Mouse (Mus musculus) left cerebral cortex, adult 2 months (tissue): ENCODE data around the gene Scg5. TPM values are rescaled to one million over a fixed set of nuclear protein-coding genes. Genes with fewer than 3 reads are reported as not detected.

Experiments
- DNase-seq, 2 experiments: peaks; one replicate each; pipeline ENCODE4 v3.0.0; 2021 to 2022; ENCODE audit warnings: low spot score in 2 of 2, mixed read lengths in 1 of 2; ENCODE audit errors: extremely low spot score in 1 of 2
- H3K27ac ChIP-seq: fragments of 200-600 bp; 2 replicates; pipeline ENCODE4 v1.8.1; 2022
- H3K4me3 ChIP-seq: fragments of 200-600 bp; 2 replicates; pipeline ENCODE4 v1.8.1; 2022
- CTCF ChIP-seq: fragments of 200-600 bp; IDR thresholded peaks from 2 replicates; pipeline ENCODE4 v1.8.1; 2022; ENCODE audit warnings: antibody characterized with exemption, mild to moderate bottlenecking, moderate library complexity
- intact Hi-C: fragments of 180-260 bp; cut with DNase I; formaldehyde crosslinking; loops from one replicate; pipeline ENCODE4 v1.15.1; 2025
- long read RNA-seq, 2 experiments: library from polyadenylated mRNA; stranded (forward); transcript quantifications; one replicate each; pipeline ENCODE4 v2.0.0; 2021; ENCODE audit warnings: borderline mapping rate in 2 of 2
- total RNA-seq, 2 experiments: library from RNA; stranded (reverse); gene quantifications; 2 replicates each; pipeline ENCODE4 v1.2.3; 2021

Scg5 gene
- total RNA-seq = 100 to 1,000 TPM; 497 to 540 TPM
- long read RNA-seq, experiment 1, transcript Scg5-201 (6 exons, 1,208 nt) = major isoform, 236 of 323 reads
- long read RNA-seq, experiment 1, partial matches to known transcripts = 71 of 323 reads
- long read RNA-seq, experiment 1, other reads (novel, unspliced or antisense) = 16 of 323 reads
- long read RNA-seq, experiment 2, transcript Scg5-201 (6 exons, 1,208 nt) = major isoform, 162 of 200 reads
- long read RNA-seq, experiment 2, partial matches to known transcripts = 22 of 200 reads
- long read RNA-seq, experiment 2, other reads (novel, unspliced or antisense) = 16 of 200 reads

- no peak for TF ChIP-seq CTCF
- peak within 1 kb of the TSS; percentile 53 for H3K4me3 ChIP-seq
- intact Hi-C loops = loop anchor here (2.0 to 10.0 kb wide), 3 partner anchors 20 to 504 kb away; partner anchors contain the start of genes Arhgap11a and Fmn1
- peak within 1 kb of the TSS; percentile 88 for H3K27ac ChIP-seq
- peak; percentile 82 to 85 for DNase-seq
Measured at GRCm38 (mm10) chr2:113828943-113829882, at the start of gene Scg5. Scg5 (minus strand) TSS chr2:113829121.

- intact Hi-C loops = no loop called here
- TF ChIP-seq CTCF = no peak
- Histone ChIP-seq H3K4me3 (no peak overlapping the region), H3K27ac (no peak overlapping the region)
- no peak for DNase-seq
Measured at GRCm38 (mm10) chr2:113870115-113870514, 41.2 kb upstream of the Scg5 start.

- no peak for DNase-seq
- intact Hi-C loops = no loop called here
- Histone ChIP-seq H3K4me3 (no peak overlapping the region), H3K27ac (no peak overlapping the region)
- no peak for TF ChIP-seq CTCF
Measured at GRCm38 (mm10) chr2:113868404-113868803, 39.5 kb upstream of the Scg5 start.

- no peak for DNase-seq
- peak; percentile 66 for TF ChIP-seq CTCF
- intact Hi-C loops = loop anchor here (1.0 to 2.0 kb wide), 2 partner anchors 231 to 279 kb away; no protein-coding TSS in a partner anchor
- Histone ChIP-seq H3K27ac (no peak overlapping the region), H3K4me3 (no peak overlapping the region)
Measured at GRCm38 (mm10) chr2:113866155-113866554, 37.2 kb upstream of the Scg5 start.

GRCm38 (mm10) chr2:113849141-113849540 is 20.2 kb upstream of the Scg5 start:
- Histone ChIP-seq H3K4me3 (peak overlapping the region; percentile 92), H3K27ac (peak overlapping the region; percentile 98)
- intact Hi-C loops = loop anchor here (2.0 kb wide), 1 partner anchor 20 kb away; the partner anchor contains the start of gene Scg5
- no peak for DNase-seq
- TF ChIP-seq CTCF = no peak

GRCm38 (mm10) chr2:113848245-113849121 is 19.6 kb upstream of the Scg5 start, which contains the start of gene Arhgap11a:
Arhgap11a (minus strand) TSS chr2:113848661.
- peak; percentile 85 to 86 for DNase-seq
- peak within 1 kb of the TSS; percentile 98 for H3K27ac ChIP-seq
- TF ChIP-seq CTCF = no peak; the same call in 1 of the 2 replicates
- peak within 1 kb of the TSS; percentile 92 for H3K4me3 ChIP-seq
- intact Hi-C loops = loop anchor here (2.0 kb wide), 1 partner anchor 20 kb away; the partner anchor contains the start of gene Scg5

- intact Hi-C loops = loop anchor here (2.0 kb wide), 1 partner anchor 19 kb away; the partner anchor contains the start of gene Scg5
- DNase-seq = no peak
- H3K27ac ChIP-seq = no peak overlapping the region
- peak overlapping the region; percentile 92 for H3K4me3 ChIP-seq
- no peak for TF ChIP-seq CTCF
Measured at GRCm38 (mm10) chr2:113847678-113848244, 18.8 kb upstream of the Scg5 start.

GRCm38 (mm10) chr2:113845081-113845480 is 16.2 kb upstream of the Scg5 start:
- no peak for TF ChIP-seq CTCF
- no peak for DNase-seq
- Histone ChIP-seq H3K27ac (no peak overlapping the region), H3K4me3 (no peak overlapping the region)
- intact Hi-C loops = no loop called here

GRCm38 (mm10) chr2:113841656-113842437 is 12.9 kb upstream of the Scg5 start:
- no peak for TF ChIP-seq CTCF
- no peak for DNase-seq
- Histone ChIP-seq H3K27ac (no peak overlapping the region), H3K4me3 (no peak overlapping the region)
- intact Hi-C loops = no loop called here

GRCm38 (mm10) chr2:113839488-113839887 is 10.6 kb upstream of the Scg5 start:
- intact Hi-C loops = no loop called here
- Histone ChIP-seq H3K4me3 (no peak overlapping the region), H3K27ac (no peak overlapping the region)
- no peak for TF ChIP-seq CTCF
- no peak for DNase-seq
